Mouse (Mus musculus) CH12.LX (cell line): Measurements from ENCODE around the gene Lin28a.

ENCODE experiments used
- ELF1 ChIP-seq: IDR thresholded peaks from 2 replicates; pipeline ENCODE4 v1.6.1; 2014; ENCODE audit warnings: low read depth, mild to moderate bottlenecking, inconsistent platforms, low read length, improper control_type of control experiment
- POLR2A ChIP-seq: IDR thresholded peaks from 2 replicates; pipeline ENCODE4 v1.6.1; 2011; ENCODE audit warnings: low read depth, mild to moderate bottlenecking, improper control_type of control experiment, low read length

DNA sequence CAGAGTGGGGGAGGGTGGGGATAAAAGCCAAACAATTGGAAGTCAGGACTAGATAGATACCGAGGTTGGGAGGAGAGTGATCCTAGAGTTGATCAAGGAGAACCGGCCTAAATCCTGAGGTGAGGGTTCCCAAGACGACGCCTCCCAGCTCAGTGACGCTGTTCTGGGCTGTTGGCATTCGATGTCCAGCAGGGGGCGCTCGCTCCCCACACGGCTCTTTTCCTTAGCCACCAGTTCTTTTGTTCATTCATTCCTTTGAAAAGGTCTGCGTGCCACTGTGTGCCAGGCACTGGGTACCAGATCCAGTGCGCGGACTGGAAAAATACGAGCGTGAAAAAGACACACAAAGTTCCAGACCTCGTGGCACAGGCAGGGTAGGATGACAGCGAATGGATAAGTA is 17.3 kb upstream of the Lin28a start:
- no peak for TF ChIP-seq POLR2A
- no peak for TF ChIP-seq ELF1
